Mouse (Mus musculus): ENCODE data around the gene Nmt1.

DNA sequence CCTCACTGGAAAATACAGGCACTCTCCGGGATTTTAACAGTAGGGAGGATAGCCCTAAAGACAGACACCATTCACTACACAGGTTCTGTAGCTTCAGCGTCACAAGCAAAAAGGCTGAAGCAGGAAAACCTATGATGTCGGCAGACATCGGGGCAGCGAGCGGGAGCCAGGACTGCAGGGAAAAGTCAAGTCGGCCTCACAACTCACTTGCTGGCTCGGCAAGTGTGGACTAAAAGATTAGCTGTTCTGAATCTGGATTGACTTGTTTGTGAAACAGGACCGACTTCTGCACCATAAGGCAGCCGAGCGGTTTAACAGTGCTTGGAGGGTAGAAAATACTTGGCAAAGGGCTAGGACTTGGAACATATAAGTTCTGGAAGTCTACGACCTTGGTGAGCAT lies 85.0 kb downstream of the Nmt1 start:
- TF ChIP-seq POLR2A (IDR thresholded peaks at IDR 0.05; ENCODE audit: low read depth, low read length) (no peak), CTCF (IDR thresholded peaks at IDR 0.05; ENCODE audit: borderline replicate concordance, insufficient read depth, low read length) (no peak)

Data from embryonic fibroblast, embryonic 13.5 days (primary cell).